Mouse (Mus musculus) lung, postnatal 0 days (tissue): ENCODE data around the gene Gm8300. TPM values are rescaled to one million over a fixed set of nuclear protein-coding genes. Genes with fewer than 3 reads are reported as not detected.
"Not testable (repeated sequence)": the region's sequence is repeated elsewhere in the genome, so short reads cannot be mapped to it uniquely, and the experiment has no call there.

Experiments used
- ATAC-seq: fragments of 200-750 bp; cut with Nextera tagmentation; 2 replicates; pipeline ENCODE4 v1.8.0; 2017; ENCODE audit warnings: moderate library complexity
- DNase-seq: peaks from one replicate; pipeline ENCODE4 v3.0.0-alpha.2; 2016; ENCODE audit warnings: low spot score
- H3K27ac ChIP-seq: fragments of 300-500 bp; sonication (generic); 2 replicates; pipeline ENCODE4 v1.5.1; 2014; ENCODE audit warnings: antibody characterized with exemption, mild to moderate bottlenecking, low read length, mixed read lengths
- H3K27me3 ChIP-seq: fragments of 300-500 bp; sonication (generic); replicated peaks from 2 replicates; pipeline ENCODE4 v1.6.1; 2014; ENCODE audit warnings: low read length, mixed read lengths; ENCODE audit not compliant: insufficient read depth
- H3K36me3 ChIP-seq: fragments of 300-500 bp; sonication (generic); 2 replicates; pipeline ENCODE4 v1.6.1; 2014; ENCODE audit warnings: low read length, mixed read lengths; ENCODE audit not compliant: insufficient read depth
- H3K4me1 ChIP-seq: fragments of 300-500 bp; sonication (generic); 2 replicates; pipeline ENCODE4 v1.6.1; 2014; ENCODE audit warnings: antibody characterized with exemption, low read depth, low read length, mixed read lengths; ENCODE audit not compliant: insufficient read depth
- H3K4me2 ChIP-seq: fragments of 300-500 bp; sonication (generic); replicated peaks from 2 replicates; pipeline ENCODE4 v1.6.1; 2014; ENCODE audit warnings: low read depth, mild to moderate bottlenecking, low read length, moderate library complexity, mixed read lengths
- H3K4me3 ChIP-seq: fragments of 300-500 bp; sonication (generic); 2 replicates; pipeline ENCODE4 v1.5.1; 2014; ENCODE audit warnings: low read depth, low read length
- H3K9ac ChIP-seq: fragments of 300-500 bp; sonication (generic); replicated peaks from 2 replicates; pipeline ENCODE4 v1.6.1; 2014; ENCODE audit warnings: low read depth, mild to moderate bottlenecking
- H3K9me3 ChIP-seq: fragments of 300-500 bp; sonication (generic); 2 replicates; pipeline ENCODE4 v1.6.1; 2016; ENCODE audit warnings: low read length, mixed read lengths
- CTCF ChIP-seq: IDR thresholded peaks from 2 replicates; pipeline ENCODE4 v1.5.1; 2016; ENCODE audit warnings: antibody characterized with exemption, mild to moderate bottlenecking
- EP300 ChIP-seq: IDR thresholded peaks from 2 replicates; pipeline ENCODE4 v1.6.1; 2016; ENCODE audit warnings: antibody characterized with exemption, mild to moderate bottlenecking, control low read depth
- WGBS: fragments of 180-500 bp; shearing (Covaris S2); extraction: QIAGEN DNeasy Blood & Tissue Kit; methylation state at CpG from one replicate; pipeline ENCODE4 v1.1.7; 2014; 5-methylcytosine and 5-hydroxymethylcytosine counted together
- polyA plus RNA-seq: library from polyadenylated mRNA; unstranded; fragments of >200 nt; fragmentation: Nextera tagmentation; extraction: Ambion mirVana; gene quantifications from 2 replicates; pipeline ENCODE4 v1.2.1, GENCODE M21; 2015

Gm8300 gene
- polyA plus RNA-seq, 1 experiment from 2014 or later = not detected

- no peak for ATAC-seq
- Histone ChIP-seq H3K27ac (no peak overlapping the region), H3K27me3 (no peaks in the 10 kb centered on the region), H3K4me1 (no peaks in the 10 kb centered on the region), H3K4me3 (no peak overlapping the region), H3K4me2 (no peak overlapping the region), H3K36me3 (no peaks in the 10 kb centered on the region), H3K9ac (no peak overlapping the region), H3K9me3 (no peaks in the 10 kb centered on the region)
- TF ChIP-seq EP300 (no peak), CTCF (no peak)
- no peak for DNase-seq
- WGBS = 67% methylated on average over 3 of the region's 3 CpGs
Observed at GRCm38 (mm10) chr12:87474756-87475155, 39.4 kb upstream of the Gm8300 start.

GRCm38 (mm10) chr12:87482482-87482881, 31.6 kb upstream of the Gm8300 start:
- not testable (repeated sequence) for H3K27ac ChIP-seq, DNase-seq, H3K36me3 ChIP-seq, H3K27me3 ChIP-seq, H3K4me1 ChIP-seq, H3K9me3 ChIP-seq, H3K9ac ChIP-seq, H3K4me3 ChIP-seq, H3K4me2 ChIP-seq, ATAC-seq
- WGBS = 85% methylated on average over 5 of the region's 5 CpGs

GRCm38 (mm10) chr12:87488683-87489082, 25.4 kb upstream of the Gm8300 start:
- ATAC-seq, H3K4me1 ChIP-seq, H3K27me3 ChIP-seq, H3K27ac ChIP-seq, H3K9ac ChIP-seq, H3K36me3 ChIP-seq, H3K4me3 ChIP-seq, DNase-seq, H3K9me3 ChIP-seq, H3K4me2 ChIP-seq: not testable (repeated sequence)
- WGBS = 51% methylated on average over 2 of the region's 2 CpGs

- not testable (repeated sequence) for H3K4me1 ChIP-seq, H3K9me3 ChIP-seq, H3K36me3 ChIP-seq, H3K9ac ChIP-seq, H3K4me3 ChIP-seq, DNase-seq, H3K4me2 ChIP-seq, H3K27ac ChIP-seq, H3K27me3 ChIP-seq, ATAC-seq
- 87% methylated on average over 3 of the region's 3 CpGs for WGBS
Observed at GRCm38 (mm10) chr12:87494421-87494820, 19.7 kb upstream of the Gm8300 start, which contains the start of gene Gm5788. Gm5788 (plus strand) TSS chr12:87494721.

- ATAC-seq = not testable (repeated sequence)
- 52% methylated on average over 3 of the region's 3 CpGs for WGBS
Observed at GRCm38 (mm10) chr12:87519616-87520015, 5.5 kb downstream of the Gm8300 start.

GRCm38 (mm10) chr12:87543927-87544326, 29.8 kb downstream of the Gm8300 start:
- Histone ChIP-seq H3K27me3 (no peaks in the 10 kb centered on the region), H3K4me3 (no peak overlapping the region), H3K4me1 (no peaks in the 10 kb centered on the region), H3K4me2 (no peak overlapping the region), H3K9me3 (no peaks in the 10 kb centered on the region), H3K36me3 (no peaks in the 10 kb centered on the region), H3K27ac (no peak overlapping the region), H3K9ac (no peak overlapping the region)
- ATAC-seq (no peak), DNase-seq (no peak)
- WGBS = 76% methylated on average over 3 of the region's 3 CpGs
- TF ChIP-seq CTCF = no peak
- no peak for TF ChIP-seq EP300

More at GRCm38 (mm10) chr12:87519616-87520015, 5.5 kb downstream of the Gm8300 start:
- DNase-seq, H3K27me3 ChIP-seq, H3K36me3 ChIP-seq, H3K4me1 ChIP-seq, H3K27ac ChIP-seq, H3K9ac ChIP-seq, H3K4me2 ChIP-seq, H3K9me3 ChIP-seq, H3K4me3 ChIP-seq: not testable (repeated sequence)

GRCm38 (mm10) chr12:87550628-87551027, 36.5 kb downstream of the Gm8300 start:
- H3K4me1 ChIP-seq, H3K36me3 ChIP-seq, DNase-seq, ATAC-seq, H3K27ac ChIP-seq, H3K4me2 ChIP-seq, H3K9ac ChIP-seq, H3K27me3 ChIP-seq, H3K4me3 ChIP-seq, H3K9me3 ChIP-seq: not testable (repeated sequence)
- 85% methylated on average over 4 of the region's 4 CpGs for WGBS

Other genes with a start within 250 kb of the Gm8300 start
- 24.1 and 25.7 TPM in 2 replicates for gene Vipas39, start 248.1 kb upstream of the Gm8300 start, polyA plus RNA-seq
- gene Ahsa1, start 247.8 kb upstream of the Gm8300 start, polyA plus RNA-seq = 101 and 116 TPM in 2 replicates
- 0.75 and 2.2 TPM in 2 replicates for gene Ism2, start 214.6 kb upstream of the Gm8300 start, polyA plus RNA-seq
- gene Sptlc2, start 126.0 kb upstream of the Gm8300 start, polyA plus RNA-seq = 194 and 216 TPM in 2 replicates
- 158 and 175 TPM in 2 replicates for gene Slirp, start 70.4 kb upstream of the Gm8300 start, polyA plus RNA-seq
- 15.2 and 20.1 TPM in 2 replicates for gene Alkbh1, start 70.3 kb upstream of the Gm8300 start, polyA plus RNA-seq
- gene Snw1, start 42.0 kb upstream of the Gm8300 start, polyA plus RNA-seq = 93.9 and 103 TPM in 2 replicates
- gene Gm5788, start 19.6 kb upstream of the Gm8300 start, polyA plus RNA-seq = not detected in 2 replicates
- not detected in 2 replicates for gene Oog1, start 88.4 kb downstream of the Gm8300 start, polyA plus RNA-seq
- gene Gm4027, start 104.6 kb downstream of the Gm8300 start, polyA plus RNA-seq = not detected in 2 replicates
- not detected in 2 replicates for gene Gm16381, start 130.3 kb downstream of the Gm8300 start, polyA plus RNA-seq